8 mouse cellular contexts compared by ENCODE assay signal in genomic region chr6:126791964-126792363, GRCm38 (mm10). TPM values are rescaled to one million over a fixed set of nuclear protein-coding genes. Genes with fewer than 3 reads are reported as not detected.
DNase-seq lines count a peak whose midpoint lies in the region; ATAC-seq and TF ChIP-seq lines count a peak whose summit lies in the region.

No protein-coding gene starts in this region.

- no peak for TF ChIP-seq POLR2A in lung, adult 2 months (IDR thresholded peaks at IDR 0.05; ENCODE audit: borderline replicate concordance, extremely low read depth, low read depth, low read length)

- no peak for ATAC-seq in megakaryocyte, adult 5-6 weeks (ENCODE audit: poor library complexity, severe bottlenecking)
- no peak for ATAC-seq in embryonic facial prominence, embryonic 14.5 days (ENCODE audit: low read depth)
- ATAC-seq in intestine, embryonic 16.5 days: no peak
- no peak for ATAC-seq in stomach, embryonic 16.5 days (ENCODE audit: insufficient read depth, low FRiP score)

- no peak overlapping the region for H3K27ac ChIP-seq in embryonic facial prominence, embryonic 14.5 days (replicated peaks; ENCODE audit: low read depth, low read length)
- H3K27ac ChIP-seq in intestine, embryonic 16.5 days (ENCODE audit: low read length): no peak overlapping the region
- H3K27ac ChIP-seq in stomach, embryonic 16.5 days (ENCODE audit: low read length): no peak overlapping the region

- H3K4me2 ChIP-seq in embryonic facial prominence, embryonic 14.5 days (ENCODE audit: low read depth, low read length): peak overlapping the region; percentile 47
- peak overlapping the region; percentile 44; the same call in 1 of the 2 replicates for H3K4me2 ChIP-seq in intestine, embryonic 16.5 days (ENCODE audit: low read depth, low read length)
- H3K4me2 ChIP-seq in stomach, embryonic 16.5 days (ENCODE audit: low read depth, low read length): peak overlapping the region; percentile 52

- peak overlapping the region; percentile 92 for H3K4me3 ChIP-seq in megakaryocyte, embryonic 14.5 days (replicated peaks)
- H3K4me3 ChIP-seq in embryonic facial prominence, embryonic 14.5 days (ENCODE audit: low read depth, low read length): peak overlapping the region; percentile 23
- H3K4me3 ChIP-seq in intestine, embryonic 16.5 days (ENCODE audit: low read length): peak overlapping the region; percentile 39
- H3K4me3 ChIP-seq in lung, adult 2 months (replicated peaks; ENCODE audit: extremely low read depth, low read depth, low read length): peak overlapping the region; percentile 7
- peak overlapping the region; percentile 39 for H3K4me3 ChIP-seq in stomach, embryonic 16.5 days (replicated peaks; ENCODE audit: low read length)

- H3K27me3 ChIP-seq in megakaryocyte, embryonic 14.5 days (replicated peaks): peaks cover 15% of the 10 kb centered on the region
- H3K27me3 ChIP-seq in embryonic facial prominence, embryonic 14.5 days (replicated peaks; ENCODE audit: control insufficient read depth, insufficient read depth, low read length): no peaks in the 10 kb centered on the region
- H3K27me3 ChIP-seq in intestine, embryonic 16.5 days (replicated peaks; ENCODE audit: control insufficient read depth, insufficient read depth, low read length): no peaks in the 10 kb centered on the region
- H3K27me3 ChIP-seq in stomach, embryonic 16.5 days (ENCODE audit: control insufficient read depth, insufficient read depth, low read length): no peaks in the 10 kb centered on the region

- TF ChIP-seq CTCF in lung, adult 2 months (IDR thresholded peaks at IDR 0.05; ENCODE audit: insufficient read depth, low read length): peak; percentile 37; the same call in 1 of the 2 replicates

- no peaks in the 10 kb centered on the region for H3K9me3 ChIP-seq in megakaryocyte, embryonic 14.5 days
- no peaks in the 10 kb centered on the region for H3K9me3 ChIP-seq in embryonic facial prominence, embryonic 14.5 days (ENCODE audit: control insufficient read depth, low read length)
- H3K9me3 ChIP-seq in intestine, embryonic 16.5 days (ENCODE audit: control insufficient read depth, low read length): no peaks in the 10 kb centered on the region
- H3K9me3 ChIP-seq in stomach, embryonic 16.5 days (replicated peaks; ENCODE audit: control insufficient read depth, low read length): no peaks in the 10 kb centered on the region

- 0 out of 2 replicates have a peak overlapping the region, but pooled peaks have one; percentile 47 for H3K9ac ChIP-seq in embryonic facial prominence, embryonic 14.5 days (ENCODE audit: low read depth, low read length)
- peak overlapping the region; percentile 34; the same call in 1 of the 2 replicates for H3K9ac ChIP-seq in intestine, embryonic 16.5 days (ENCODE audit: low read depth, low read length)
- peak overlapping the region; percentile 57 for H3K9ac ChIP-seq in stomach, embryonic 16.5 days (ENCODE audit: low read length)

- peaks cover 13% of the 10 kb centered on the region for H3K4me1 ChIP-seq in megakaryocyte, embryonic 14.5 days
- H3K4me1 ChIP-seq in embryonic facial prominence, embryonic 14.5 days (ENCODE audit: control insufficient read depth, insufficient read depth, low read length): no peaks in the 10 kb centered on the region
- H3K4me1 ChIP-seq in intestine, embryonic 16.5 days (ENCODE audit: control insufficient read depth, insufficient read depth, low read length): no peaks in the 10 kb centered on the region
- H3K4me1 ChIP-seq in lung, adult 2 months (ENCODE audit: control insufficient read depth, insufficient read depth, low read length): no peaks in the 10 kb centered on the region
- no peaks in the 10 kb centered on the region for H3K4me1 ChIP-seq in stomach, embryonic 16.5 days (ENCODE audit: control insufficient read depth, insufficient read depth, low read length)

- H3K36me3 ChIP-seq in megakaryocyte, embryonic 14.5 days (replicated peaks; ENCODE audit: low read length): no peaks in the 10 kb centered on the region
- no peaks in the 10 kb centered on the region for H3K36me3 ChIP-seq in embryonic facial prominence, embryonic 14.5 days (ENCODE audit: control insufficient read depth, insufficient read depth, low read length)
- H3K36me3 ChIP-seq in intestine, embryonic 16.5 days (ENCODE audit: control insufficient read depth, insufficient read depth, low read length): no peaks in the 10 kb centered on the region
- no peaks in the 10 kb centered on the region for H3K36me3 ChIP-seq in stomach, embryonic 16.5 days (ENCODE audit: control insufficient read depth, insufficient read depth, low read length)

- WGBS in embryonic facial prominence, embryonic 14.5 days: 33% methylated on average over 12 of the region's 12 CpGs
- 39% methylated on average over 12 of the region's 12 CpGs for WGBS in intestine, embryonic 16.5 days
- 23% methylated on average over 12 of the region's 12 CpGs for WGBS in lung, adult 2 months
- WGBS in stomach, embryonic 16.5 days: 25% methylated on average over 12 of the region's 12 CpGs

- DNase-seq in T-cell, adult 2 months (ENCODE audit: low spot score): peak; percentile 52
- DNase-seq in embryonic facial prominence, embryonic 14.5 days (ENCODE audit: low spot score): peak; percentile 57
- peak; percentile 4 for DNase-seq in lung, adult 2 months
- no peak for DNase-seq in cerebellum, adult 8-10 months

RNA-seq across cellular contexts. Expression of gene Kcna6, which starts 51.5 kb away (rescaled TPM):
- not detected in 2 replicates for polyA plus RNA-seq in megakaryocyte, embryonic 14.5 days (2012; ENCODE audit: insufficient read depth, low replicate concordance)
- not detected in 2 replicates for total RNA-seq in megakaryocyte, adult 5-6 weeks (2015)
- not detected in 2 replicates for total RNA-seq in megakaryocyte, adult 5-6 weeks (2017)
- 9.4 and 9.9 TPM in 2 replicates for polyA plus RNA-seq in embryonic facial prominence, embryonic 14.5 days (2014; fragmentation: Nextera tagmentation; extraction: Ambion mirVana)
- polyA plus RNA-seq in intestine, embryonic 16.5 days (2015; fragmentation: Nextera tagmentation; extraction: Ambion mirVana): 2.1 and 2.2 TPM in 2 replicates
- polyA plus RNA-seq in lung, adult 2 months (2012; rRNA removed): 0.31 and 0.93 TPM in 2 replicates
- polyA plus RNA-seq in stomach, embryonic 16.5 days (2015; fragmentation: Nextera tagmentation; extraction: Ambion mirVana): 3.3 and 3.5 TPM in 2 replicates

RNA-seq across cellular contexts. Expression of gene Ndufa9, which starts 57.0 kb away (rescaled TPM):
- 2.9 and 4.3 TPM in 2 replicates for polyA plus RNA-seq in megakaryocyte, embryonic 14.5 days (2012; ENCODE audit: insufficient read depth, low replicate concordance)
- total RNA-seq in megakaryocyte, adult 5-6 weeks (2015): 72.1 and 74.0 TPM in 2 replicates
- 115 and 137 TPM in 2 replicates for total RNA-seq in megakaryocyte, adult 5-6 weeks (2017)
- 186 and 187 TPM in 2 replicates for polyA plus RNA-seq in embryonic facial prominence, embryonic 14.5 days (2014; fragmentation: Nextera tagmentation; extraction: Ambion mirVana)
- polyA plus RNA-seq in intestine, embryonic 16.5 days (2015; fragmentation: Nextera tagmentation; extraction: Ambion mirVana): 316 and 328 TPM in 2 replicates
- 46.2 and 69.8 TPM in 2 replicates for polyA plus RNA-seq in lung, adult 2 months (2012; rRNA removed)
- 226 and 234 TPM in 2 replicates for polyA plus RNA-seq in stomach, embryonic 16.5 days (2015; fragmentation: Nextera tagmentation; extraction: Ambion mirVana)

Comparison
In these comparisons a context has a peak if more than half of its experiments do, and no peak if none do; other contexts are left out.
1. H3K4me3 ChIP-seq: peak in every context shown above with its lines; median percentile 92 in megakaryocyte, embryonic 14.5 days; 39 in intestine, embryonic 16.5 days; 39 in stomach, embryonic 16.5 days; 23 in embryonic facial prominence, embryonic 14.5 days; 7 in lung, adult 2 months.